Mouse (Mus musculus): ENCODE data around the gene Cga.
"Not testable (repeated sequence)": the region's sequence is repeated elsewhere in the genome, so short reads cannot be mapped to it uniquely, and the experiment has no call there.

- not testable (repeated sequence) for TF ChIP-seq CTCF, EP300 (IDR thresholded peaks at IDR 0.05; ENCODE audit: low read depth)
Measured at GRCm38 (mm10) chr4:34901582-34901981, 8.0 kb downstream of the Cga start.
